Mouse (Mus musculus): ENCODE data around the gene Snf8. TPM values are rescaled to one million over a fixed set of nuclear protein-coding genes. Genes with fewer than 3 reads are reported as not detected.

The Snf8 gene
- polyA plus RNA-seq, 1 experiment, result 106 TPM

GRCm38 (mm10) chr11:95994151-95994550 is 40.5 kb upstream of the Snf8 start:
- no peaks in the 10 kb centered on the region for H3K79me2 ChIP-seq (ENCODE audit: control insufficient read depth, insufficient read depth)
- no peaks in the 10 kb centered on the region for H3K79me3 ChIP-seq (ENCODE audit: low read depth)
- TF ChIP-seq MAX (IDR thresholded peaks at IDR 0.05) (no peak), CEBPB (IDR thresholded peaks at IDR 0.05; ENCODE audit: low read depth) (no peak), MYOG (IDR thresholded peaks at IDR 0.05; ENCODE audit: control insufficient read depth, extremely low read depth, insufficient read length) (no peak), CTCF (IDR thresholded peaks at IDR 0.05; ENCODE audit: control insufficient read depth, insufficient read depth, insufficient read length) (no peak), MYOD1 (IDR thresholded peaks at IDR 0.05; ENCODE audit: control insufficient read depth, insufficient read length, low read depth) (no peak), USF1 (IDR thresholded peaks at IDR 0.05; ENCODE audit: low read depth) (no peak), FOSL1 (IDR thresholded peaks at IDR 0.05; ENCODE audit: insufficient read depth, low read length, poor library complexity, severe bottlenecking) (no peak)
- H3K27me3 ChIP-seq (ENCODE audit: control insufficient read depth, insufficient read depth, insufficient read length), result peaks cover 52% of the 10 kb centered on the region
- H3K36me3 ChIP-seq (ENCODE audit: control insufficient read depth, insufficient read depth), result no peaks in the 10 kb centered on the region
- no peak overlapping the region for H3K4me3 ChIP-seq (ENCODE audit: insufficient read depth, poor library complexity, severe bottlenecking)
- no peak overlapping the region for H3ac ChIP-seq (ENCODE audit: control insufficient read depth, insufficient read length, low read depth)

- no peak for TF ChIP-seq MYOD1 (IDR thresholded peaks at IDR 0.05; ENCODE audit: control insufficient read depth, insufficient read length, low read depth)
- no peak for TF ChIP-seq MAX (IDR thresholded peaks at IDR 0.05)
- no peak for TF ChIP-seq CEBPB (IDR thresholded peaks at IDR 0.05; ENCODE audit: low read depth)
- no peak for TF ChIP-seq CTCF (IDR thresholded peaks at IDR 0.05; ENCODE audit: control insufficient read depth, insufficient read depth, insufficient read length)
- no peak for TF ChIP-seq MYOG (IDR thresholded peaks at IDR 0.05; ENCODE audit: control insufficient read depth, extremely low read depth, insufficient read length)
- no peak for TF ChIP-seq FOSL1 (IDR thresholded peaks at IDR 0.05; ENCODE audit: insufficient read depth, low read length, poor library complexity, severe bottlenecking)
- no peak for TF ChIP-seq USF1 (IDR thresholded peaks at IDR 0.05; ENCODE audit: low read depth)
- Histone ChIP-seq H3K4me3 (ENCODE audit: insufficient read depth, poor library complexity, severe bottlenecking) (no peak overlapping the region), H3K27me3 (ENCODE audit: control insufficient read depth, insufficient read depth, insufficient read length) (peaks cover 34% of the 10 kb centered on the region), H3K36me3 (ENCODE audit: control insufficient read depth, insufficient read depth) (no peaks in the 10 kb centered on the region), H3K79me3 (ENCODE audit: low read depth) (no peaks in the 10 kb centered on the region), H3K79me2 (ENCODE audit: control insufficient read depth, insufficient read depth) (no peaks in the 10 kb centered on the region), H3ac (ENCODE audit: control insufficient read depth, insufficient read length, low read depth) (no peak overlapping the region)
Measured at GRCm38 (mm10) chr11:96003100-96003900, 31.4 kb upstream of the Snf8 start.

DNA sequence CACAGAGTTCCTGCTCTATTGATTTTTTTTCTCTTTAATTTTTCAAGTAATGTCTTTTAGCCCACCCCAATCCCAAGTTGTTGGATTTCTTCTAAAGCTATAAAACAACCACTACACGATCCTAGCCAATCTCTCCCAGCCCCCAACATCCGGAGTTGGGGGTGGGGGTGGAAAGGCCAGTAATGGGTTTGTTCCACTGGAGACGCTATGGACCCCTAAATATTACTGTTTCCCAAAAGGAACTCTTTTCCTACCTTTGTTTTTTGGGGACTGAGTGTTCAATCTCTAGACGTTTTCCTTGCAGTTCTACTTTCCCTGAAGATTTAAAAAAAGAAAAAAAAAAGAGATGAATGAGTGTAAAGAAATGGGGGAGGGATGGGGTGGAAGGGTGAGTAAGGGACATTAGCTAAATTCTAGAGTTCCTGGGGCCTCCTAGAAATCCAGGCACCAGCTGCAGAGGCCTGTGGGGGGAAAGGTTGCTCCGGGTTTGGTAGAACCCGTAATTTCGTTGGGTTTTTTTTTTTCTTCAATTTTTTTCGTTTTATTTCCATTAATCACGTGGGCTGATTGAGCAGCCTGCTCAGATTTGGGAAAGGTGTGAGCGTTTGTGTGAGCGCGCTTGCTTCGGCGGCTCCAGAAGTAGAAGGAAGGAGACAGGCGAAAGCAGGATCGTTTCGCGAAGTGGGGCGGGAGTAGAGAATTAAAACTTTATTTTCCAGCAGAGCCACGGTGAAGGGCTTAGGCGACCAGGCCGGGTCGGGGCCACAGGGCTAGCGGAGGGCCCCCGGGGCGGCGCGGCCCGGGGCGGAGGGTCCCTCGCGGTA is 30.5 kb upstream of the Snf8 start:
- Histone ChIP-seq H3ac (ENCODE audit: control insufficient read depth, insufficient read length, low read depth) (no peak overlapping the region), H3K79me3 (ENCODE audit: low read depth) (no peaks in the 10 kb centered on the region), H3K4me3 (ENCODE audit: insufficient read depth, poor library complexity, severe bottlenecking) (no peak overlapping the region), H3K27me3 (ENCODE audit: control insufficient read depth, insufficient read depth, insufficient read length) (peaks cover 34% of the 10 kb centered on the region), H3K79me2 (ENCODE audit: control insufficient read depth, insufficient read depth) (no peaks in the 10 kb centered on the region), H3K36me3 (ENCODE audit: control insufficient read depth, insufficient read depth) (no peaks in the 10 kb centered on the region)
- TF ChIP-seq USF1 (IDR thresholded peaks at IDR 0.05; ENCODE audit: low read depth) (no peak), MAX (IDR thresholded peaks at IDR 0.05) (no peak), CTCF (IDR thresholded peaks at IDR 0.05; ENCODE audit: control insufficient read depth, insufficient read depth, insufficient read length) (no peak), FOSL1 (IDR thresholded peaks at IDR 0.05; ENCODE audit: insufficient read depth, low read length, poor library complexity, severe bottlenecking) (no peak), MYOD1 (IDR thresholded peaks at IDR 0.05; ENCODE audit: control insufficient read depth, insufficient read length, low read depth) (no peak), MYOG (IDR thresholded peaks at IDR 0.05; ENCODE audit: control insufficient read depth, extremely low read depth, insufficient read length) (no peak), CEBPB (IDR thresholded peaks at IDR 0.05; ENCODE audit: low read depth) (no peak)

- no peak overlapping the region for H3ac ChIP-seq (ENCODE audit: control insufficient read depth, insufficient read length, low read depth)
- no peaks in the 10 kb centered on the region for H3K79me3 ChIP-seq (ENCODE audit: low read depth)
- no peak for TF ChIP-seq MYOD1 (IDR thresholded peaks at IDR 0.05; ENCODE audit: control insufficient read depth, insufficient read length, low read depth)
- no peak for TF ChIP-seq FOSL1 (IDR thresholded peaks at IDR 0.05; ENCODE audit: insufficient read depth, low read length, poor library complexity, severe bottlenecking)
- no peak for TF ChIP-seq CEBPB (IDR thresholded peaks at IDR 0.05; ENCODE audit: low read depth)
- no peak for TF ChIP-seq CTCF (IDR thresholded peaks at IDR 0.05; ENCODE audit: control insufficient read depth, insufficient read depth, insufficient read length)
- H3K27me3 ChIP-seq (ENCODE audit: control insufficient read depth, insufficient read depth, insufficient read length), result peaks cover 34% of the 10 kb centered on the region
- no peak overlapping the region for H3K4me3 ChIP-seq (ENCODE audit: insufficient read depth, poor library complexity, severe bottlenecking)
- H3K79me2 ChIP-seq (ENCODE audit: control insufficient read depth, insufficient read depth), result no peaks in the 10 kb centered on the region
- H3K36me3 ChIP-seq (ENCODE audit: control insufficient read depth, insufficient read depth), result no peaks in the 10 kb centered on the region
Measured at GRCm38 (mm10) chr11:96004793-96005402, 29.8 kb upstream of the Snf8 start.

- Histone ChIP-seq H3K27me3 (ENCODE audit: control insufficient read depth, insufficient read depth, insufficient read length) (peaks cover 32% of the 10 kb centered on the region), H3K79me3 (ENCODE audit: low read depth) (no peaks in the 10 kb centered on the region), H3K79me2 (ENCODE audit: control insufficient read depth, insufficient read depth) (no peaks in the 10 kb centered on the region), H3K36me3 (ENCODE audit: control insufficient read depth, insufficient read depth) (no peaks in the 10 kb centered on the region), H3ac (ENCODE audit: control insufficient read depth, insufficient read length, low read depth) (no peak within 1 kb of the TSS), H3K4me3 (ENCODE audit: insufficient read depth, poor library complexity, severe bottlenecking) (no peak within 1 kb of the TSS)
- TF ChIP-seq CTCF (IDR thresholded peaks at IDR 0.05; ENCODE audit: control insufficient read depth, insufficient read depth, insufficient read length) (no peak), MYOG (IDR thresholded peaks at IDR 0.05; ENCODE audit: control insufficient read depth, extremely low read depth, insufficient read length) (no peak), USF1 (IDR thresholded peaks at IDR 0.05; ENCODE audit: low read depth) (no peak), MAX (IDR thresholded peaks at IDR 0.05) (no peak), FOSL1 (IDR thresholded peaks at IDR 0.05; ENCODE audit: insufficient read depth, low read length, poor library complexity, severe bottlenecking) (no peak), CEBPB (IDR thresholded peaks at IDR 0.05; ENCODE audit: low read depth) (no peak), MYOD1 (IDR thresholded peaks at IDR 0.05; ENCODE audit: control insufficient read depth, insufficient read length, low read depth) (no peak)
Measured at GRCm38 (mm10) chr11:96005403-96006271, 29.0 kb upstream of the Snf8 start, which contains the start of gene Igf2bp1. Gene Igf2bp1, minus strand, starts transcription at chr11:96005940.

Data from C2C12 (cell line).